Mouse (Mus musculus): ENCODE measurements at regions not wholly inside any gene's neighbourhood (a gene's known extent, or its start where the extent isn't known, plus 50 kb on each side); places are given as distances from the start of the nearest gene placed in this dataset.

DNA sequence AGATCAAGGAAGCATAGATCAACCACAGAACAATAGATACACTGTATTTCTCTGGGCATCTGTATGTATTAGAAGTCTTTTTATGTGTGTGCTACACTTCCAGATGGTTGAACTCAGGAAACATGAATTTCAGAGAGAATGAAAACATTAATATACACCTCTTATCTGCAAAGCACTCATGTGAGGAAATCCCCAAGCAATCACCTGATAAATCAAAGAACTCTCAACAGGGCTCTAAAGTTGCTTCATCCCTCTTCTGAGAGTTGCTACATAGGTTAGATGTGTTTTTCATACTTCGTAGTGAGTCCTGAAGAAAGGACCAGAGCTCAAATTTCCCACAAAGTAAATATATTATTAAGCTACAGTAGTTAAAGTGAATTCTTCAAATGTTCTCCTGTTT lies 263.1 kb upstream of the Tbl1xr1 start:
- TF ChIP-seq CTCF (IDR thresholded peaks at IDR 0.05) (no peak), POLR2A (IDR thresholded peaks at IDR 0.05; ENCODE audit: insufficient read depth, low read depth, low read length) (no peak)
